Mouse (Mus musculus) adrenal gland, adult 8-10 months (tissue): ENCODE data around the gene Klc3. TPM values are rescaled to one million over a fixed set of nuclear protein-coding genes. Genes with fewer than 3 reads are reported as not detected.

ENCODE experiments used
- DNase-seq: peaks from one replicate; pipeline ENCODE4 v3.0.0; 2022
- total RNA-seq, 4 experiments: library from RNA; stranded (reverse); gene quantifications; 2 replicates each; pipeline ENCODE4 v1.2.4; 2022

Klc3 gene
- total RNA-seq, 4 experiments from 2014 or later = 0.61 to 13.6 (median 5.5) TPM

DNA sequence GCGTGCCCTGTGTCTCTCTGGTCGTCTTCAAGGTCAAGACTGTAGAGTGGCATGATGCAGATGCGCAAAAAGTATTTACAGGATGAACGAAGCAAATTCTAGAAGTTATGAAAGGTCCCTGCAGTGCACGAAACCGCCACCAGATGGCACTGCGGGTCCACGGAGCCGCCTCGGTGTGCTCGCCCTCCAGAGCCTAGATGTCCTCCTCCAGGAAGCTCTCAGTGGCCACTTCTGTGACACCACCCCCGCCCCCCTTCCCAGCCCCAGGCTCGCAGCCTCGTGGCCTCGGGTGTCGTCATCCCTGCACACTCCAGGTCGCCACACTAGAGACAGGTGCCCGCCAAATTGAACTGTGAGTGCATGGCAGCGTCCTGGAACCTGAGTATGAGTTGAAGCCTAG, 1.5 kb upstream of the Klc3 start:
- peak; percentile 59 for DNase-seq

DNA sequence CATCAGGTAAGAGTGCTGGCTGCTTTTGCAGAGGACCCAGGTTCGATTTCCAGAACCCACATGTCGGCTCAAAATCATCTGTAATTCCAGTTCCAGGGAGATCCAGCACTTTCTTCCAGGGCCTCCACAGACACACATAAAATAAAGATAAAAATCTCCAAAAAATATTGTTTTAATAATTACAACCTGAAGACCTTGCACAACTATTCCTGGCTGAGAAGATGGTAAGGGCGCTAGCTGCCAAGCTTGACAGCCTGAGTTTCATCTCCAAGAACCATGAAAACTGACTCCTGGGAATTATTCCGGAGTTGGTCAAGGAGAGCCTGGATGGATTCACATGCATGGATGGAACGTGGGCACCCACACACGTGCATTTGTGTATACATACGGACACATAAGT, 572 bp upstream of the Klc3 start, which contains the start of gene Ckm:
Ckm (plus strand) TSS at position 301 of the 400 bp plus-strand sequence.
- no peak for DNase-seq

- DNase-seq = no peak
Observed at GRCm38 (mm10) chr7:19402535-19403112, 1.3 kb downstream of the Klc3 start.

DNA sequence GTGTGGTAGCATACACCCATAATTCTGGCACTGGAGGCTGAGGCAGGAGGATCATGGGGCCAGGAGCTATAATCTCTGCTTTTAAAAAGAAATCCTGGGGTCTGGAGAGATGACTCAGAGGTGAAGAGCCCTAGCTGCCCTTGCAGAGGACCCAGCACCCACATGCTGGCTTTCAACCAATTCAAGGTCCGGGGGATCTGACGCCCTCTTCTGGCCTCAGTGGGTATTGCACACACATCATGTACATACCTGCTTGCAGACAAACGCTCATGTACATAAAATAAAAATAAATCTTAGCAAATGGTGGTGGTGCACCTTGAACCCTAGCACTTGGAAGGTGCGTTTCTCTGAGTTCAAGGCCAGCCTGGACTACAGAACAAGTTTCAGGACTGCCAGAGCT, 3.0 kb downstream of the Klc3 start:
- no peak for DNase-seq

DNA sequence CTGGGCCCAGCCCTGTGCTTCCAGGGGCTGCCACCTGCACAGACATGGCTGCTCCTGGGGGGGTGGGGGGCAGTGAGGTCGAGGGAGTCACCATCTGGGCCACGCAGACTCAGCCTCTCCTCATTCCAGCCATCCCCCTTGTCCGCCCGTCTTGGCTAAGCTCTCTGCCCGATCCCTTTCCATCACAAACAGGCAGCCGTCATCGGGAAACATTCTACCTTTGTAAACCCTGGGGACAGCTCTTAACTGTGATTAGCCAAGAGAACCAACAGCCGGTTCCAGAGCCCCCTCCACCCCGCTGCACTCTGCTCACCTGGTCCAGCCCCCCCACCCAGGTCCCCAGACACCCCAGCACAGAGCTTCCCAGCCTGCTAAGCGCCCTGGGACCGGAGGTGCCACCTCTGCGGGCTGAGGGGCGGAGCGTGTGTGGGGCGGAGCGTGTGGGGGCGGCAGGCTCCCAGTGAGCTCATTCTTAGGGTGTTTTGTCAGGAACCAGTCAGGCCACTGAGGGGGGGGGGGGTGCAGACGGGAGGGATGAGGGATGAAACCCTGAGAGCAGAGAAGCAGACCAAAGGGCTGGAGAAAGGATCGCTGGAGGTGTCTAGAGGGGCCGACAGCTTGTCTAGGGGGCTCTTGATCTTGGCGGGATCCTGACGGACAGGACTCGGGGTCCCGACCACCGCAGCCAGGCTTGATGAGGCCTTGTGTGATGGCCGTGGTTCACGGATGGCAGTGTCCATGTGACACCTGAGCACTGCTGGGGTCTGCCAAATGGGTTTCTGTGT, 4.2 kb downstream of the Klc3 start:
- no peak for DNase-seq

GRCm38 (mm10) chr7:19394484-19394883, 9.4 kb downstream of the Klc3 start:
- no peak for DNase-seq

DNA sequence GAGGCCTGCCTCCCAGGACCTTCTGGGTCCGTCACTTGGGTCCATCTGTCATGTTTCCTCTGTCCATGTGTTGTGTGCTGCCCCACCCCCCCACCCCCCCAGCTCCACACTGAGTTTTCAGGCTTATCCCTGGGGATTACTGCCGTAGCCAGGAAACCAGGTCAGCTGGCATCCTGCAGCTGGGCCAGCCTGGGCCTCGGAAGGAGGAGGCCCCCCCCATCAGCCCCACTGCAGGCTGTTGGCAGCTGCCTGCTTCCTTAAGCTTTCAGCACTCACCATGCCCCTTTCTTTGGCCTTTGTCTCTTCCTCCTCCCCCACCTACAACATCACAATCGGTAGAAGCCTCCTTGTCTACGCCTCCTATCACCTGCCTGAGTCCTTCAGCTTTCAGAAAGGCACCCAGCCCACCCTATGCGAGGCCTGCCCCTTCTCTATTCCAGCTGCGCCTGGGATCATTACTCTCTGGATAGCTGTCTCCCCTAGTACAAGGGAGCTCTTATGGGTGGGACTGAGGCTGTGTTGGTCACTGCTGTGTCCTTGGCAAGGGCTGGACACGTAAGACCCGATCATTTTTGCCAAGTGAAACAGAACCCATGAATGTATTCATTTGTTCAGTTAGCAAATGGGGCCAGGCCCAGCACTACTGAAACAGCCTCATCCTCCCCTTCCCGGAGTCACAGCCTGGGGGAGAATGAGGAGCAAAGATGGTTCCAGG, 15.0 kb downstream of the Klc3 start:
- no peak for DNase-seq

- DNase-seq = peak; percentile 42
Observed at GRCm38 (mm10) chr7:19383708-19384107, 20.2 kb downstream of the Klc3 start.

DNA sequence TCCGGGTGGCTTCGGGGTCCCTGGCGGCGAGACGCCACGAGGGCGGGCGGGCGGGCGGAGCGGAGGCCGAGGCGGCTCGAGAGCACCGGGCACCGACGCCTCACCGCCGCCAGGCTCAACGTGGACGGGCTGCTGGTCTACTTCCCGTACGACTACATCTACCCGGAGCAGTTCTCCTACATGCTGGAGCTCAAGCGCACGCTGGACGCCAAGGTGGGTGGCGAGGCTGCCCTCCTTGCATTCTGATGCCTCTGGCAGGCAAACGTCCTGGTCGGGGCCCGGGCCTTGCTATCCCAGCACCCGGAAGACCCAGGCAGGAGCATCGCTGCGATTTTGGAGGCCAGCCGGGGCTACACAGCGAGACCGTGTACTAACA, 21.8 kb downstream of the Klc3 start:
- no peak for DNase-seq

- peak; percentile 98 for DNase-seq
Observed at GRCm38 (mm10) chr7:19381377-19382165, 22.3 kb downstream of the Klc3 start, which contains the start of gene Ercc2. Gene Ercc2, plus strand, starts transcription at chr7:19382010.

GRCm38 (mm10) chr7:19378049-19378448, 25.9 kb downstream of the Klc3 start:
- no peak for DNase-seq

GRCm38 (mm10) chr7:19376019-19376418, 27.9 kb downstream of the Klc3 start:
- DNase-seq = no peak

DNA sequence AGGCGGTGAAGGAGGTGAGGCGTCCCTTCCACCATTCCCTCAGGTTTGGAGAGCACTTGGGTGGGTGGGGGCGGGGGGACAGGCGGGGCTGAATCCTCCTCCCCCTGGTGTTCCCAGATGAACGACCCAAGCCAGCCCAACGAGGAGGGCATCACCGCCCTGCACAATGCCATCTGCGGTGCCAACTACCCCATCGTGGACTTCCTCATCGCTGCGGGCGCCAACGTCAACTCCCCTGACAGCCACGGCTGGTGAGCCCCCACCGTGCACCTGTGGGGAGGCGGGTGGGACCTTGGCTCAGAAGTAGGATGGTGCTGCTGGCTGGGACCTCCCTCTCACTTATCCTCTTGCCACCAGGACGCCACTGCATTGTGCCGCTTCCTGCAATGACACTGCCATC, 28.5 kb downstream of the Klc3 start:
- DNase-seq = no peak

DNA sequence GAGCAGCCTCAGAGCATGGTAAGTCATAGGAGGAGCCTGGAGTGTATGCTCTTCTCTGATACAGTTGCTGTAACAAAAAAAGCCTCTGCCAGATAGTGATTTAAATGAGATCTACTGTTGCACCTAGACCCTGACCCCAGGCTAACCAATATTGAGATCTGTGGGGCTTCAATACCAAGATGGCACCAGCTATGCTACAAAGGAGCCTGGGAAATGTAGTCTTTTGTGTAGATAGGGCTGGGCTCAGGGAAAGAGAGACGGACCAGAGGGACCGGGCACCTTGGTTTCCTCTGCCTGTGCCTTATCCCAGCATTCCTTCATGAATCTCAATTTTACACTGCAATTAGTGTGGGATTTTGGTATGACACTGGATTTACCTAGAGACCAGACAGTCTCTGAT, 30.5 kb downstream of the Klc3 start:
- DNase-seq = no peak

- no peak for DNase-seq
Observed at GRCm38 (mm10) chr7:19369823-19370425, 34.0 kb downstream of the Klc3 start.

DNA sequence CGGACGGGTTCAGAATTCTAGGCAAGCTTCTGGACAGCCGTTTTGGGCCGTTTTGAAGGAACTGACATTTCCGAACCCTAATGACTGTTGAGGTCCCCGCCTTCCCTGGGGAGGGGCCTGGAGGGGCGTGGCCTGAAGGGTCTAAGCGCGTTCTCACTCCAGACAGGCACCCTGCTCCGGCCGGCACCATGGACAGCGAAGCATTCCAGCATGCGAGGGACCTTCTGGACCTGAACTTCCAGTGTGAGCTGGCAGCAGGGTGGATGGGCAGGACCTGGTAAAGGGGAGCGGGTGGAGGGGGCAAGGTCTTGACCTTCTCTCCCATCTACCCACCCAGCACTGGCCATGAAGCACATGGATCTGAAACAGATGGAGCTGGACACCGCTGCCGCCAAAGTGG, 35.5 kb downstream of the Klc3 start:
- peak; percentile 49 for DNase-seq

- no peak for DNase-seq
Observed at GRCm38 (mm10) chr7:19365376-19365775, 38.5 kb downstream of the Klc3 start.

DNA sequence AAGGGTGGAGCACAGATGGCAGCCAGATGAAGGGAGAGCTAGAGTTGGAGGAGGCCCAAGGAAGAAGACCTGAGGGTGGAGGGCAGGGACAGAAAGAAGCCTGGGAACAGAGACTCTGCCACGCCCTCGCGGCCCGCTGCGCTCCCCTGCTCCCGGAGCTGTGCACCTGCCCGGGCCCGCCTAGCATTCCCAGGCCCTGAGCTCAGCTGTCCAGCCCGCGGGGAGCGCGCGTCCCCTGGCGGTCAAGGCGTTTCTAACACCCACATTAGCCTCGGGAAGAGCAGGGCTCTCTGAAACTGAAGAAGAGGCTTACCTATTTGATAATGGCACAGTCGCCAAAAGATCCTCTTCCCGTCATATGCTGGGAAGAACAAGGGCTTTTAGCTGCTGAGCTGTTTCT, 40.0 kb downstream of the Klc3 start:
- no peak for DNase-seq

GRCm38 (mm10) chr7:19362276-19362675, 41.6 kb downstream of the Klc3 start:
- DNase-seq = no peak

DNA sequence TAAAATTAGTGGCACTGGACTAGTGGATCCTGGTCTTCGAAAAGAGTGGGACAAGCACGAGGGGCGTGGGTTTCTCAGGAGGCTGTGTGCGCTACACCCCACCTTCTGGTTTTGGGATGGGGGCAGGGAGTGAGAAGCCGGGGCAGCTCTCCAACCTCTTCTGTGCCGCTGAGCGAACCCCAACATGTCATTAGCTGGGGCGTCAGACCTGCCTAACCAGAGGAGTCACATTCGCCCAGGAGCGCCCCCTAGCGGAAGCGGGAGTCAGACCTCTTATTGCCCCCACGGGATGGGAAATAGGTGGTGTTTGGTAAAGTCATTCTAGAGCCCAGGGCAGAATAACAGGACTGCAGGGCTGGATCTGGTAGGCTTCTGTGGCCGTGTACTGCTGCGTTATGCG, 42.2 kb downstream of the Klc3 start:
- peak; percentile 72 for DNase-seq

DNA sequence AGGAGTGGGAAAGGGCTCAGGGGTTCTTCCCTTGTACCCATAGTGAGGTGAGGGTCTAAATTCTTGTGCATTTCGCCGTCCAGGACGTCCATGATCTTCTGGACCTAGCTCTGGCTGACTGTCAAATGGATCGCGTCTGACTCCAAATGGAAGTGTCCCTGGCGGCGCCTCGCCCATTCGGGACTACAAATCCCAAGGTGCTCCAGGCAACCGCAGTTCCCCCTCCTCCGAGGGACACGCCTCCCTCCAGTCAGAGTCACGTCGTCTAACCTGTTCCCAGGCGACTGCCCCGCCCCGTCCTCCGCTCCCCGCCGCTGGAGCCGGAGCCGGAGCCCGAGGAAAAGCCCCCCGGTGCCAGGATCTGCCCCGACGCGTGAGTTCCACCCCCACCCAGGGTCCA, 43.0 kb downstream of the Klc3 start:
- DNase-seq = peak; percentile 95
